Mouse (Mus musculus) MEL (cell line): ENCODE results near the gene Tecta.

Experiments used
- CHD2 ChIP-seq: IDR thresholded peaks from 2 replicates; pipeline ENCODE4 v1.6.1; 2011; ENCODE audit warnings: low read length, improper control_type of control experiment
- GATA1 ChIP-seq: IDR thresholded peaks from 2 replicates; pipeline ENCODE4 v1.6.1; 2011; ENCODE audit warnings: low read depth, low read length, improper control_type of control experiment
- NRF1 ChIP-seq: IDR thresholded peaks from 2 replicates; pipeline ENCODE4 v1.6.1; 2014; ENCODE audit warnings: low read depth, mild to moderate bottlenecking, inconsistent platforms, low read length, improper control_type of control experiment, moderate library complexity; ENCODE audit not compliant: poor library complexity, insufficient read depth, severe bottlenecking
- POLR2A ChIP-seq, 2 experiments: IDR thresholded peaks; 2 replicates each; pipeline ENCODE4 v1.6.1; 2011 to 2012; ENCODE audit warnings: low read length in 2 of 2, mild to moderate bottlenecking in 2 of 2, control low read depth in 1 of 2, improper control_type of control experiment in 1 of 2, low read depth in 1 of 2, moderate library complexity in 1 of 2; ENCODE audit not compliant: control insufficient read depth in 1 of 2, insufficient read depth in 1 of 2, poor library complexity in 1 of 2
- RAD21 ChIP-seq: IDR thresholded peaks from 2 replicates; pipeline ENCODE4 v1.6.1; 2011; ENCODE audit warnings: mild to moderate bottlenecking, low read depth, low read length, improper control_type of control experiment
- SMC3 ChIP-seq: IDR thresholded peaks from 2 replicates; pipeline ENCODE4 v1.6.1; 2011; ENCODE audit warnings: low read depth, low read length, improper control_type of control experiment
- USF1 ChIP-seq: IDR thresholded peaks from 2 replicates; pipeline ENCODE4 v1.6.1; 2014; ENCODE audit warnings: low read depth, mild to moderate bottlenecking, inconsistent platforms, low read length, improper control_type of control experiment, moderate library complexity

GRCm38 (mm10) chr9:42377656-42378055 is 22.1 kb downstream of the Tecta start:
- TF ChIP-seq SMC3 (no peak), POLR2A (IDR thresholded peaks at IDR 0.05; ENCODE audit: control insufficient read depth in 1 of 2, insufficient read depth in 1 of 2, low read depth in 1 of 2, low read length in 2 of 2, poor library complexity in 1 of 2) (no peak), GATA1 (no peak), USF1 (no peak), RAD21 (no peak), NRF1 (no peak), CHD2 (no peak)
